Mouse (Mus musculus): Measurements from ENCODE around the gene 1500011B03Rik. TPM values are rescaled to one million over a fixed set of nuclear protein-coding genes. Genes with fewer than 3 reads are reported as not detected.
A peak's percentile ranks its signal among the peaks of the same experiment; 100 is the strongest.

The 1500011B03Rik gene
- total and polyA plus RNA-seq, 3 experiments: 47.7 to 75.2 TPM; not detected in 1

DNA sequence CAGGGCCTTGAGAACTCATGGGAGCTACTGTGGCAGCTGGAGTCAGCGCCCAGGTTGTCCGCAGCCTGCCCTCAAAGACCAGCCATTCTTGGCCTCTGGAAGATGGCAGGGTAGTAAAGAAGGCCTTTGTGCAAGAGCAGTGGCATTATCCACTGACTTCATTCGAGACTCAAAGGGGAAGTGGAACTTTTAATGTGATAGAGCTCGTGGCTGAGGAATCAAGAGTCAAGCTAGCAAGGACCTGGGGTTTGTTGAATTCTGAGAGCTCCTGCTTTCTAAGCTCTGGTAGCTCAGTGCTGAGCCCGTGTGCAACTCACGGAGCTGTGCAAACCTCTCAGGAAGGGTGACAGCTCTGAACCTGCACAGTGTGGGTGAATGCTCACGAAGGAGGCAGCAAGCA, 42.4 kb downstream of the 1500011B03Rik start (continued):
- no peak for TF ChIP-seq MYC (IDR thresholded peaks at IDR 0.05; ENCODE audit: low read depth, low read length)
- no peak for TF ChIP-seq NRF1 (IDR thresholded peaks at IDR 0.05; ENCODE audit: insufficient read depth, low read depth, low read length, poor library complexity, severe bottlenecking)
- no peak for TF ChIP-seq ZMIZ1 (IDR thresholded peaks at IDR 0.05; ENCODE audit: low read depth, low read length)
- no peak for TF ChIP-seq GATA1 (IDR thresholded peaks at IDR 0.05; ENCODE audit: low read depth, low read length)
- no peak for TF ChIP-seq CHD2 (IDR thresholded peaks at IDR 0.05; ENCODE audit: low read length)
- TF ChIP-seq TAL1 (IDR thresholded peaks at IDR 0.05; ENCODE audit: low read length): no peak
- TF ChIP-seq POLR2AphosphoS2 (IDR thresholded peaks at IDR 0.05; ENCODE audit: low read length): no peak
- no peak for TF ChIP-seq UBTF (IDR thresholded peaks at IDR 0.05; ENCODE audit: borderline replicate concordance, insufficient read depth, low read depth, low read length)
- TF ChIP-seq TBP (IDR thresholded peaks at IDR 0.05; ENCODE audit: low read depth, low read length): no peak
- no peak for TF ChIP-seq MAFK (IDR thresholded peaks at IDR 0.05; ENCODE audit: borderline replicate concordance, low read depth, low read length)
- peak; percentile 35; the same call in 1 of the 2 replicates for TF ChIP-seq HCFC1 (IDR thresholded peaks at IDR 0.05; ENCODE audit: low read depth, low read length)
- no peak for TF ChIP-seq RAD21 (IDR thresholded peaks at IDR 0.05; ENCODE audit: low read depth, low read length)
- TF ChIP-seq CTCF (IDR thresholded peaks at IDR 0.05 in 2 of 3, conservative IDR thresholded peaks at IDR 0.05 in 1 of 3; ENCODE audit: control insufficient read depth in 1 of 3, insufficient read depth in 1 of 3, low read depth in 2 of 3, low read length in 3 of 3, poor library complexity in 1 of 3, severe bottlenecking in 1 of 3): no peak
- no peak for TF ChIP-seq KAT2A (conservative IDR thresholded peaks at IDR 0.05; ENCODE audit: low read depth, low read length)
- no peak for TF ChIP-seq MEF2A (IDR thresholded peaks at IDR 0.05; ENCODE audit: extremely low read depth, insufficient replicate concordance, low read depth, low read length, poor library complexity, severe bottlenecking)
- no peak for TF ChIP-seq CHD1 (IDR thresholded peaks at IDR 0.05; ENCODE audit: low read depth, low read length)
- TF ChIP-seq MAZ (IDR thresholded peaks at IDR 0.05; ENCODE audit: low read depth, low read length): no peak

DNA sequence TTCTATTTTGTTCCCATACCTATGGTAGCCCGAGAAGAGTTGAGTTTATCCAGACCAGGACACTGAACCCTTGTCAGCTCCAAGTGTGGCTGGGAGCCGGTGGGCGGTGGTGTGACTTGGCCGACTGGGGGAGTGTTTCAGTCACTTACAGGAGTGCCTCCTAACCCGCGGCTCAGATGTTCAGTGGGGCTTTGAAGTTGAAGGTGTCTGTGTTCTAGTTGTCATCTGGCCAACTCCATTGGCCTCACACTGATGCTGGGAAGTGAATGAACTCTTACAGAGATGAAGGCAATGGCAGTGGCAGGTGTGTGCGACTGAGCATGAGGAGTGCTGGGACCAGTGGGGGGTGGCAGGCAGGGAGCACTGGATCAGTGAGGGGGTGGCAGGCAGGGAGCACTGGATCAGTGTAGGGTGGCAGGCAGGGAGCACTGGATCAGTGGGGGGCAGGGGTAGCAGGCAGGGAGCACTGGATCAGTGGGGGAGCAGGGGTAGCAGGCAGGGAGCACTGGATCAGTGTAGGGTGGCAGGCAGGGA, 43.2 kb downstream of the 1500011B03Rik start:
- no peaks in the 10 kb centered on the region for H3K27me3 ChIP-seq (ENCODE audit: control insufficient read depth in 1 of 2, insufficient read depth in 2 of 2, low read length in 2 of 2)
- H3K9ac ChIP-seq (ENCODE audit: control insufficient read depth, low read depth, low read length, poor library complexity, severe bottlenecking): no peak overlapping the region
- peak overlapping the region; percentile 57; the same call in 1 of the 2 replicates for H3K27ac ChIP-seq (ENCODE audit: control insufficient read depth, low read depth, low read length)
- DNase-seq (ENCODE audit: low read depth, low spot score): no peak
- peaks cover 31 to 71% of the 10 kb centered on the region in 2 experiments for H3K4me1 ChIP-seq (ENCODE audit: control insufficient read depth in 1 of 2, insufficient read depth in 2 of 2, low read length in 2 of 2)
- H3K36me3 ChIP-seq (ENCODE audit: control insufficient read depth in 1 of 2, insufficient read depth in 2 of 2, low read length in 2 of 2): peaks cover 1 to 63% of the 10 kb centered on the region in 2 experiments; a peak in 3 of 4 replicates
- TF ChIP-seq CHD1 (IDR thresholded peaks at IDR 0.05; ENCODE audit: low read depth, low read length): no peak
- TF ChIP-seq TBP (IDR thresholded peaks at IDR 0.05; ENCODE audit: low read depth, low read length): no peak
- TF ChIP-seq KAT2A (conservative IDR thresholded peaks at IDR 0.05; ENCODE audit: low read depth, low read length): no peak
- no peak for TF ChIP-seq TCF12 (IDR thresholded peaks at IDR 0.05; ENCODE audit: low read depth, low read length)
- no peak for TF ChIP-seq MAZ (IDR thresholded peaks at IDR 0.05; ENCODE audit: low read depth, low read length)
- no peak overlapping the region for H3K4me3 ChIP-seq (ENCODE audit: control insufficient read depth in 1 of 2, insufficient read depth in 1 of 2, low read depth in 2 of 2, low read length in 2 of 2)
- peaks cover 83% of the 10 kb centered on the region for H3K79me2 ChIP-seq (ENCODE audit: control insufficient read depth, insufficient read depth, low read length, poor library complexity)
- H3K9me3 ChIP-seq (replicated peaks; ENCODE audit: insufficient read depth, low read length): no peaks in the 10 kb centered on the region

Data from MEL (cell line).